1 mouse cellular context compared by ENCODE assay signal in the genomic region with DNA sequence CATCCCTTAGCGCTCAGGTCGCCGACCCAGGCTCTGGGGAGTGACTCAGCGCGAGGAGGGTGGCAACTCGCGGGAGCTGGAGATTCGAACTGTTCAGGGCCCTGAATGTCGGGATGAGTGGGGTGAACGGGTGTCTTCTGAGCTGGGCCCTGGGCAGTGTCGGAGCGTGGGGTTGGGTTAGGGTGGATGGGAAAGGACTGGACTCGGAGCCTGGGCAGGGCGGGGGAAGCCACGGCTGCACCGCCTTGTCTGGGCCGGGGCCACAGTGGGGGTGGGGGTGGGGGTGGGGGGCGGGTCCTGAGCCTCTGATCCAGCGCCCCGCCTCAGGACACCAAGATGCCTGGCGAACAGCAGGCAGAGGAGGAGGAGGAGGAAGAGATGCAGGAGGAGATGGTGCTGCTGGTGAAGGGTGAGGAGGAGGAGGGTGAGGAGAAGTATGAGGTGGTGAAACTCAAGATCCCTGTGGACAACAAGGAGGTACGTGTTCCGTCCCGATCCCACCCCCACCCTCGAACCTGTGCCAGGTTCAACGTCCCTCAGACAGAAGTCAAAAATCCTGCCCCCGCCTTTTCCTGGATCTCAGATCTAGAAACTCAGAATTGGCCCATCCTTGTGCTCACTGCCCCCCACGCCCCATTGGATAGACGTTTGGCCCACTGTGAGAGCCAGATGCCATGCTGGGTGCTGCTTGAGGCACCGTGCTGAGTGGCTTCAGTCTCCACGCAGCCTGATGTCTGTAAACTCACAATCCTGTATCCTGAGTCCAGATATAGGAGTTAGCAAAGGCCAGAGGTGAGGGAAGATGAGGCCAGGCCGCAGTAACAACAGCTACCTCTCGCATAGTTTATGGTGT.
TF ChIP-seq lines count a peak whose summit lies in the region.

No protein-coding gene starts in this region.

TF ChIP-seq in ES-E14, 5 proteins besides CTCF, POLR2A, EP300 and RAD21:
- TF ChIP-seq MAFK (IDR thresholded peaks at IDR 0.05; ENCODE audit: insufficient read depth, low read depth, low read length): peak; percentile 35; the same call in 1 of the 2 replicates
- no peak for TF ChIP-seq ZC3H11A (IDR thresholded peaks at IDR 0.05; ENCODE audit: borderline replicate concordance, low read depth, low read length)
